10 mouse cellular contexts compared by ENCODE assay signal in the genomic region with DNA sequence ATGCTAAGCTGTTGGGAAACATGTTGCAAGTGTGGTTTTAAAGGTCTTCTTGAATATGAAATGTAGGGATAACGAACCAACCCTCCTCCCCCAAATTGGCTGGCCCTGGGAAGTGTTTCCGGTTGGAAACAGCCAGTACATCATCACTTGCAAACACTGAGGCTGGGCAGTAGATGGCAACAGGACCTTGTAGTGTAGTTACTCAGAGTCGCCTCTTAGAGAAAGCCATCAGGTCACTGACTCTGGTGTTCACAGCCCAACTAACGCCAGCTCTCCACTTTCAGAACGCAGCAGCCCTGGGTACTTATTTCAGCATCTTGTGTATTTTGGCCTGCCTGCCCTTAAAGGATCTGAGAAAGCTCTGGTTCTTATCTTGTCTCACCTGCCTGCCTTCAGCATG. TPM values are rescaled to one million over a fixed set of nuclear protein-coding genes. Genes with fewer than 3 reads are reported as not detected.
A peak's percentile ranks its signal among the peaks of the same experiment; 100 is the strongest.
DNase-seq lines count a peak whose midpoint lies in the region; ATAC-seq and TF ChIP-seq lines count a peak whose summit lies in the region.
"Had no signal": no experiment of that assay in that cellular context is flagged by ENCODE, and none has a peak within 500 bp of the region (broad histone marks: within the 10 kb centered on the region; RNA-seq: fewer than 3 reads in every experiment).

No protein-coding gene starts in this region.

- dilution Hi-C loops in CH12.LX (cut with MboI; ENCODE audit: extremely low pct_ligation_motif_present, extremely low pct_unique_long_range_greater_than_20kb, low sequenced_read_pairs): no loop called here

- no peak overlapping the region for H3K9ac ChIP-seq in kidney, embryonic 15.5 days
- no peak overlapping the region for H3K9ac ChIP-seq in CH12.LX (ENCODE audit: insufficient read depth, low read depth)
- H3K9ac ChIP-seq: embryonic facial prominence, embryonic 12.5 days; heart, embryonic 13.5 days had no signal

- in situ Hi-C loops in CH12.LX (cut with MboI; ENCODE audit: low pct_ligation_motif_present, low pct_unique_long_range_greater_than_20kb, low sequenced_read_pairs): loop anchor here (25.0 kb wide), 1 partner anchor 201 kb away; no protein-coding TSS in a partner anchor

- no peaks in the 10 kb centered on the region for H3K27me3 ChIP-seq in kidney, adult 2 months (replicated peaks; ENCODE audit: control insufficient read depth, insufficient read depth, low read length)
- H3K27me3 ChIP-seq in kidney, embryonic 15.5 days: no peaks in the 10 kb centered on the region
- H3K27me3 ChIP-seq in CH12.LX (replicated peaks): no peaks in the 10 kb centered on the region
- H3K27me3 ChIP-seq: embryonic facial prominence, embryonic 12.5 days; heart, embryonic 13.5 days had no signal

- TF ChIP-seq CTCF in kidney, adult 2 months (conservative IDR thresholded peaks at IDR 0.05; ENCODE audit: insufficient read depth, insufficient read length, low read depth, low read length): peak; percentile 71
- peak in 1 of 2 experiments; percentile 49; a peak in 2 of 4 replicates for TF ChIP-seq CTCF in CH12.LX (conservative IDR thresholded peaks at IDR 0.05 in 1 of 2, IDR thresholded peaks at IDR 0.05 in 1 of 2; ENCODE audit: low read depth in 2 of 2, low read length in 2 of 2)

- DNase-seq in kidney, adult 2 months: peak; percentile 46
- DNase-seq in CH12.LX (ENCODE audit: extremely low read depth): no peak
- DNase-seq in MN1 (ENCODE audit: low spot score): peak; percentile 45
- peak; percentile 28 for DNase-seq in heart, postnatal 4 days
- DNase-seq in thymus, postnatal 14 days: no peak
- no peak for DNase-seq in ovary, postnatal 36 days (ENCODE audit: low spot score)

- peaks cover 8% of the 10 kb centered on the region for H3K4me1 ChIP-seq in kidney, adult 2 months (ENCODE audit: control insufficient read depth, insufficient read depth, low read length)
- H3K4me1 ChIP-seq in kidney, embryonic 15.5 days: no peaks in the 10 kb centered on the region
- H3K4me1 ChIP-seq in CH12.LX (ENCODE audit: control insufficient read depth in 1 of 2, insufficient read depth in 2 of 2): peaks cover 0 to 10% of the 10 kb centered on the region in 2 experiments; a peak in 2 of 4 replicates
- H3K4me1 ChIP-seq: embryonic facial prominence, embryonic 12.5 days had no signal

- no peak for TF ChIP-seq EP300 in CH12.LX (IDR thresholded peaks at IDR 0.05; ENCODE audit: low read length)

- H3K36me3 ChIP-seq in kidney, adult 2 months (ENCODE audit: control insufficient read depth, insufficient read depth, low read length): no peaks in the 10 kb centered on the region
- H3K36me3 ChIP-seq in kidney, embryonic 15.5 days: no peaks in the 10 kb centered on the region
- no peaks in the 10 kb centered on the region for H3K36me3 ChIP-seq in CH12.LX (replicated peaks in 1 of 2; ENCODE audit: control insufficient read depth in 1 of 2, insufficient read depth in 1 of 2, low read length in 1 of 2)
- H3K36me3 ChIP-seq: embryonic facial prominence, embryonic 12.5 days; heart, embryonic 13.5 days had no signal

- no peak overlapping the region for H3K4me3 ChIP-seq in kidney, adult 2 months (ENCODE audit: insufficient read depth, low read depth, low read length)
- no peak overlapping the region for H3K4me3 ChIP-seq in kidney, embryonic 15.5 days (replicated peaks)
- H3K4me3 ChIP-seq in CH12.LX (replicated peaks in 1 of 3; ENCODE audit: low read depth in 2 of 3, low read length in 2 of 3, poor library complexity in 1 of 3): no peak overlapping the region
- H3K4me3 ChIP-seq: embryonic facial prominence, embryonic 12.5 days; heart, embryonic 13.5 days had no signal

- ATAC-seq in kidney, embryonic 15.5 days (replicated peaks; ENCODE audit: low FRiP score): no peak

- no peaks in the 10 kb centered on the region for H3K79me2 ChIP-seq in CH12.LX (replicated peaks; ENCODE audit: control insufficient read depth, extremely low read depth, insufficient read depth, poor library complexity, severe bottlenecking)

- no peak overlapping the region for H3K4me2 ChIP-seq in kidney, embryonic 15.5 days
- H3K4me2 ChIP-seq in CH12.LX (ENCODE audit: insufficient read depth, low read depth, poor library complexity, severe bottlenecking): no peak overlapping the region
- H3K4me2 ChIP-seq: embryonic facial prominence, embryonic 12.5 days; heart, embryonic 13.5 days had no signal

- peak; percentile 44 for TF ChIP-seq RAD21 in CH12.LX (IDR thresholded peaks at IDR 0.05; ENCODE audit: low read depth, low read length)

- WGBS in kidney, adult 2 months: 30% methylated on average over 5 of the region's 5 CpGs
- 38% methylated on average over 5 of the region's 5 CpGs for WGBS in kidney, embryonic 15.5 days

- TF ChIP-seq POLR2A in kidney, adult 2 months (IDR thresholded peaks at IDR 0.05; ENCODE audit: low read depth, low read length): no peak
- no peak for TF ChIP-seq POLR2A in CH12.LX (IDR thresholded peaks at IDR 0.05; ENCODE audit: low read depth, low read length)

- H3K27ac ChIP-seq in kidney, adult 2 months (ENCODE audit: insufficient read depth, low read depth, low read length): no peak overlapping the region
- no peak overlapping the region for H3K27ac ChIP-seq in kidney, embryonic 15.5 days
- no peak overlapping the region for H3K27ac ChIP-seq in CH12.LX (ENCODE audit: insufficient read depth, low read depth)
- H3K27ac ChIP-seq: embryonic facial prominence, embryonic 12.5 days; heart, embryonic 13.5 days; macrophage had no signal

- no peaks in the 10 kb centered on the region for H3K9me3 ChIP-seq in kidney, embryonic 15.5 days (replicated peaks)
- no peaks in the 10 kb centered on the region for H3K9me3 ChIP-seq in CH12.LX (replicated peaks; ENCODE audit: low read length)
- H3K9me3 ChIP-seq: embryonic facial prominence, embryonic 12.5 days; heart, embryonic 13.5 days had no signal

TF ChIP-seq in CH12.LX, 34 proteins besides CTCF, POLR2A, EP300 and RAD21:
- no peak for TF ChIP-seq SIN3A (IDR thresholded peaks at IDR 0.05; ENCODE audit: low read length)
- TF ChIP-seq MAX (IDR thresholded peaks at IDR 0.05; ENCODE audit: low read length): no peak
- TF ChIP-seq BHLHE40 (IDR thresholded peaks at IDR 0.05; ENCODE audit: low read depth, low read length): no peak
- TF ChIP-seq TBP (conservative IDR thresholded peaks at IDR 0.05; ENCODE audit: low read depth, low read length): no peak
- TF ChIP-seq ZKSCAN1 (IDR thresholded peaks at IDR 0.05; ENCODE audit: borderline replicate concordance, low read depth, low read length): no peak
- no peak for TF ChIP-seq USF2 (conservative IDR thresholded peaks at IDR 0.05; ENCODE audit: low read depth, low read length)
- TF ChIP-seq E2F4 (IDR thresholded peaks at IDR 0.05; ENCODE audit: insufficient replicate concordance, low read depth, low read length): no peak
- no peak for TF ChIP-seq TCF12 (IDR thresholded peaks at IDR 0.05; ENCODE audit: low read depth, low read length)
- TF ChIP-seq MXI1 (IDR thresholded peaks at IDR 0.05; ENCODE audit: low read depth, low read length): no peak
- TF ChIP-seq JUN (IDR thresholded peaks at IDR 0.05; ENCODE audit: insufficient read depth, low read depth, low read length): no peak

RNA-seq across cellular contexts. Expression of gene 4921524J17Rik, which starts 28.2 kb away (rescaled TPM):
- 4.2 and 6.9 TPM in 2 replicates for polyA plus RNA-seq in kidney, adult 2 months (2012; rRNA removed)
- 42.8 and 46.2 TPM in 2 replicates for polyA plus RNA-seq in kidney, embryonic 15.5 days (2015; fragmentation: Nextera tagmentation; extraction: Ambion mirVana)
- total RNA-seq in CH12.LX (2012; rRNA removed) (10.2 and 10.3 TPM in 2 replicates), CH12.LX (2014; rRNA removed) (25.1 and 25.2 TPM in 2 replicates)
- 28.8 and 36.5 TPM in 2 replicates for polyA plus RNA-seq in CH12.LX (2012; ENCODE audit: insufficient read length, low read depth)
- total RNA-seq in heart, postnatal 4 days (2021): 10 to 100 TPM; 17.3 to 22.7 TPM

RNA-seq across cellular contexts. Expression of gene Gpt2, which starts 31.6 kb away (rescaled TPM):
- 51.5 and 55.9 TPM in 2 replicates for polyA plus RNA-seq in kidney, adult 2 months (2012; rRNA removed)
- polyA plus RNA-seq in kidney, embryonic 15.5 days (2015; fragmentation: Nextera tagmentation; extraction: Ambion mirVana): 21.4 and 21.5 TPM in 2 replicates
- total RNA-seq in CH12.LX (2012; rRNA removed): 24.8 and 50.0 TPM in 2 replicates
- total RNA-seq in CH12.LX (2014; rRNA removed): 37.8 and 39.8 TPM in 2 replicates
- 29.7 and 37.2 TPM in 2 replicates for polyA plus RNA-seq in CH12.LX (2012; ENCODE audit: insufficient read length, low read depth)
- total RNA-seq in heart, postnatal 4 days (2021): 1 to 10 TPM; 8.5 to 9.2 TPM

Comparison
In these comparisons a context has a peak if more than half of its experiments do, and no peak if none do; other contexts are left out.
1. DNase-seq: peak in kidney, adult 2 months (single experiment), MN1 (single experiment) and heart, postnatal 4 days (single experiment); none in CH12.LX (single experiment), thymus, postnatal 14 days (single experiment) and ovary, postnatal 36 days (single experiment).